32 mouse cellular contexts compared by ENCODE assay signal in genomic region chr1:134567511-134567910, GRCm38 (mm10). TPM values are rescaled to one million over a fixed set of nuclear protein-coding genes. Genes with fewer than 3 reads are reported as not detected.
DNase-seq lines count a peak whose midpoint lies in the region; ATAC-seq and TF ChIP-seq lines count a peak whose summit lies in the region.
"Had no signal": no experiment of that assay in that cellular context is flagged by ENCODE, and none has a peak within 500 bp of the region (broad histone marks: within the 10 kb centered on the region; RNA-seq: fewer than 3 reads in every experiment).

No protein-coding gene starts in this region.

- no peak overlapping the region for H3K27ac ChIP-seq in heart, embryonic 11.5 days (ENCODE audit: low read depth, low read length)
- H3K27ac ChIP-seq in left cerebral cortex, adult 2 months = no peak overlapping the region
- H3K27ac ChIP-seq: embryonic facial prominence, embryonic 13.5 days; embryonic facial prominence, embryonic 15.5 days; forebrain, embryonic 10.5 days; forebrain, embryonic 12.5 days had no signal

- no peak overlapping the region for H3K4me2 ChIP-seq in heart, embryonic 11.5 days
- H3K4me2 ChIP-seq: embryonic facial prominence, embryonic 13.5 days; embryonic facial prominence, embryonic 15.5 days; forebrain, embryonic 12.5 days had no signal

- no peak overlapping the region for H3K9ac ChIP-seq in heart, embryonic 11.5 days (ENCODE audit: low read depth, low read length)
- H3K9ac ChIP-seq: embryonic facial prominence, embryonic 13.5 days; embryonic facial prominence, embryonic 15.5 days; forebrain, embryonic 12.5 days; forebrain, postnatal 0 days had no signal

- H3K4me3 ChIP-seq in heart, embryonic 11.5 days (ENCODE audit: low read depth, low read length) = no peak overlapping the region
- H3K4me3 ChIP-seq in E14TG2a.4 (replicated peaks; ENCODE audit: low read length) = peak overlapping the region; percentile 99
- H3K4me3 ChIP-seq in left cerebral cortex, adult 2 months = no peak overlapping the region
- H3K4me3 ChIP-seq: embryonic facial prominence, embryonic 13.5 days; embryonic facial prominence, embryonic 15.5 days; erythroblast, embryonic 14.5 days; forebrain, embryonic 10.5 days; forebrain, embryonic 12.5 days had no signal

- H3K9me3 ChIP-seq in heart, embryonic 11.5 days (replicated peaks; ENCODE audit: control insufficient read depth, low read length) = no peaks in the 10 kb centered on the region
- H3K9me3 ChIP-seq in E14TG2a.4 (ENCODE audit: low read length) = no peaks in the 10 kb centered on the region
- H3K9me3 ChIP-seq: embryonic facial prominence, embryonic 13.5 days; embryonic facial prominence, embryonic 15.5 days; forebrain, embryonic 10.5 days; forebrain, embryonic 12.5 days; G1E had no signal

- no peaks in the 10 kb centered on the region for H3K36me3 ChIP-seq in heart, embryonic 11.5 days (ENCODE audit: control insufficient read depth, insufficient read depth, low read length)
- H3K36me3 ChIP-seq in E14TG2a.4 (ENCODE audit: insufficient read depth, low read length) = peaks cover 19% of the 10 kb centered on the region
- H3K36me3 ChIP-seq: embryonic facial prominence, embryonic 13.5 days; embryonic facial prominence, embryonic 15.5 days; forebrain, embryonic 12.5 days had no signal

- intact Hi-C loops in left cerebral cortex, adult 2 months (cut with DNase I) = no loop called here

- no peaks in the 10 kb centered on the region for H3K27me3 ChIP-seq in heart, embryonic 11.5 days (ENCODE audit: control insufficient read depth, insufficient read depth, low read length)
- H3K27me3 ChIP-seq in E14TG2a.4 (ENCODE audit: insufficient read depth, low read length) = no peaks in the 10 kb centered on the region
- H3K27me3 ChIP-seq: CH12.LX; embryonic facial prominence, embryonic 13.5 days; embryonic facial prominence, embryonic 15.5 days; forebrain, embryonic 12.5 days; Patski had no signal

- ATAC-seq in heart, embryonic 11.5 days (replicated peaks; ENCODE audit: insufficient number of reproducible peaks, low FRiP score, low TSS enrichment) = no peak
- ATAC-seq: activated CD4-positive, CD25-positive, alpha-beta regulatory T cell, adult 4 months; CD4-positive, CD25-positive, alpha-beta regulatory T cell, adult 4 months; forebrain, embryonic 14.5 days; forebrain, postnatal 0 days; Patski had no signal

- H3K4me1 ChIP-seq in heart, embryonic 11.5 days (ENCODE audit: control insufficient read depth, insufficient read depth, low read length) = 0 out of 2 replicates have a peak, but pooled peaks cover 1% of the 10 kb centered on the region
- peaks cover 89% of the 10 kb centered on the region for H3K4me1 ChIP-seq in E14TG2a.4 (replicated peaks; ENCODE audit: low read depth, low read length)

- no peak for TF ChIP-seq CTCF in E14TG2a.4 (conservative IDR thresholded peaks at IDR 0.05; ENCODE audit: low read length)
- no peak for TF ChIP-seq CTCF in left cerebral cortex, adult 2 months (IDR thresholded peaks at IDR 0.05)

- 55% methylated on average over 1 of the region's 1 CpGs for WGBS in heart, embryonic 11.5 days (ENCODE audit: insufficient replicate concordance)

- DNase-seq in heart, adult 11 months = peak; percentile 52
- DNase-seq in retina, adult 2 months (ENCODE audit: low read depth, low spot score) = peak; percentile 83
- DNase-seq in retina, postnatal 1 day = peak; percentile 78
- no peak for DNase-seq in left cerebral cortex, adult 2 months (ENCODE audit: extremely low spot score in 1 of 2, low spot score in 2 of 2)
- DNase-seq in embryo, embryonic 10.5 days (ENCODE audit: low spot score) = no peak
- DNase-seq: adrenal gland, adult 8-10 months; adrenal gland, postnatal 14 days; adrenal gland, postnatal 36 days; B cell, adult 2 months; cerebellum, adult 11-12 months; cerebellum, adult 2 months; cerebellum, adult 9-10 months; cerebellum, postnatal 10 days; cerebellum, postnatal 25 days; embryo, embryonic 11 days; forebrain, postnatal 0 days had no signal

RNA-seq across cellular contexts. Expression of gene Kdm5b, which starts 7.5 kb away (rescaled TPM):
- polyA plus RNA-seq in heart, embryonic 11.5 days (2014; fragmentation: Nextera tagmentation; extraction: Ambion mirVana) = 34.9 and 35.9 TPM in 2 replicates
- total RNA-seq in left cerebral cortex, adult 2 months (2021) = 10 to 100 TPM; 70.5 to 71.0 TPM

RNA-seq across cellular contexts. Expression of gene Mgat4e, which starts 18.0 kb away (rescaled TPM):
- polyA plus RNA-seq in heart, embryonic 11.5 days (2014; fragmentation: Nextera tagmentation; extraction: Ambion mirVana) = not detected in 2 replicates
- not detected for total RNA-seq in left cerebral cortex, adult 2 months (2021)
- total RNA-seq: adrenal gland, adult 18-20 months; adrenal gland, adult 8-10 months; adrenal gland, postnatal 14 days; adrenal gland, postnatal 36 days; forebrain, postnatal 0 days had no signal
- polyA plus RNA-seq: activated CD4-positive, CD25-positive, alpha-beta regulatory T cell, adult 4 months; CD4-positive, CD25-positive, alpha-beta regulatory T cell, adult 4 months; cerebellum, adult 2 months; cortical plate, adult 2 months; embryonic facial prominence, embryonic 11.5 days; embryonic facial prominence, embryonic 13.5 days; embryonic facial prominence, embryonic 15.5 days; erythroblast, embryonic 14.5 days; forebrain, embryonic 10.5 days; forebrain, embryonic 12.5 days; forebrain, embryonic 14.5 days; forebrain, postnatal 0 days; G1E; Patski had no signal

Comparison
In these comparisons a context has a peak if more than half of its experiments do, and no peak if none do; other contexts are left out.
1. DNase-seq: peak in heart, adult 11 months (single experiment), retina, adult 2 months (single experiment) and retina, postnatal 1 day (single experiment); none in left cerebral cortex, adult 2 months (0 of 2) and embryo, embryonic 10.5 days (single experiment).